In the genomic region with DNA sequence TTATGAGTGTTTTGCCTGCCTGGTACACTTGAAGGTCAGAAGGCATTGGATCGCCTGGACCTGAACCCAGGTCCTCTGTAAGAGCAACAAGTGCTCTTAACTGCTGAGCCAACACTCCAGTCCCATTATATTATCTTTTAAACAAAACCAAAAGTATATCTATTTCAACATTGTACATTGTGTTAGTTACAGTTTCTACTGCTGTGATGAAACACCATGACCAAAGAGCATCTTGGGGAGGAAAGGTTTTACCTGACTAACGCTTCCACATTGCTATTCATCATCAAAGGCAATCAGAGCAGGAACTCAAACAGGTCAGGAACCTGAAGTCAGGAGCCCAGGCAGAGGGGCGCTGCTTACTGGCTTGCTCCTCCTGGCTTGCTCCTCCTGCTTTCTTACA, we compare ENCODE assay signal across 28 mouse cellular contexts. TPM values are rescaled to one million over a fixed set of nuclear protein-coding genes. Genes with fewer than 3 reads are reported as not detected.
DNase-seq lines count a peak whose midpoint lies in the region; ATAC-seq and TF ChIP-seq lines count a peak whose summit lies in the region.
"Had no signal": no experiment of that assay in that cellular context is flagged by ENCODE, and none has a peak within 500 bp of the region (broad histone marks: within the 10 kb centered on the region; RNA-seq: fewer than 3 reads in every experiment).

No protein-coding gene starts in this region.

- H3K36me3 ChIP-seq in liver, adult 2 months (ENCODE audit: control insufficient read depth, insufficient read depth, low read length), result peaks cover 2% of the 10 kb centered on the region; the same call in 1 of the 2 replicates
- peaks cover 7% of the 10 kb centered on the region; the same call in 1 of the 2 replicates for H3K36me3 ChIP-seq in liver, embryonic 11.5 days (ENCODE audit: control insufficient read depth, insufficient read depth, low read length)
- peaks cover 11% of the 10 kb centered on the region for H3K36me3 ChIP-seq in lung, postnatal 0 days (ENCODE audit: insufficient read depth, low read length)
- H3K36me3 ChIP-seq: G1E had no signal

- H3K9ac ChIP-seq in liver, adult 2 months (ENCODE audit: low read depth, low read length), result no peak overlapping the region
- H3K9ac ChIP-seq in liver, embryonic 11.5 days (ENCODE audit: low read depth, low read length), result no peak overlapping the region
- H3K9ac ChIP-seq in lung, postnatal 0 days (replicated peaks; ENCODE audit: low read depth), result no peak overlapping the region
- H3K9ac ChIP-seq: embryonic facial prominence, embryonic 13.5 days; embryonic facial prominence, embryonic 15.5 days; forebrain, embryonic 12.5 days had no signal

- TF ChIP-seq CTCF in gastrocnemius, adult 2 months (IDR thresholded peaks at IDR 0.05), result no peak
- TF ChIP-seq CTCF in liver, adult 2 months (IDR thresholded peaks at IDR 0.05; ENCODE audit: low read depth, low read length), result no peak
- TF ChIP-seq CTCF in lung, postnatal 0 days (IDR thresholded peaks at IDR 0.05), result no peak

- DNase-seq in gastrocnemius, adult 2 months, result no peak
- no peak for DNase-seq in gastrocnemius, postnatal 14 days
- peak; percentile 84 for DNase-seq in liver, adult 2 months (ENCODE audit: extremely low read depth, low read depth, low spot score)
- no peak for DNase-seq in liver, embryonic 11.5 days (ENCODE audit: low spot score)
- peak; percentile 64 for DNase-seq in lung, postnatal 0 days (ENCODE audit: low spot score)
- DNase-seq in lung, postnatal 14 days, result no peak
- DNase-seq in induced T-regulatory cell, adult 2 months (ENCODE audit: low read depth), result peak; percentile 36
- DNase-seq: adrenal gland, adult 8-10 months; adrenal gland, postnatal 14 days; adrenal gland, postnatal 36 days; B cell, adult 2 months; cerebellum, adult 11-12 months; cerebellum, adult 2 months; cerebellum, adult 9-10 months; cerebellum, postnatal 10 days; cerebellum, postnatal 25 days; embryo, embryonic 11 days had no signal

- H3K4me1 ChIP-seq in liver, adult 2 months (ENCODE audit: control insufficient read depth, insufficient read depth, low read length), result peaks cover 29% of the 10 kb centered on the region
- H3K4me1 ChIP-seq in liver, embryonic 11.5 days (replicated peaks; ENCODE audit: control insufficient read depth, insufficient read depth, low read length), result peaks cover 8% of the 10 kb centered on the region; the same call in 1 of the 2 replicates
- H3K4me1 ChIP-seq in lung, postnatal 0 days (ENCODE audit: insufficient read depth, low read depth, low read length), result peaks cover 6% of the 10 kb centered on the region; the same call in 1 of the 2 replicates

- peak overlapping the region; percentile 97 for H3K27ac ChIP-seq in gastrocnemius, adult 2 months
- H3K27ac ChIP-seq in liver, adult 2 months (replicated peaks; ENCODE audit: insufficient read depth, low read depth, low read length), result peak overlapping the region; percentile 61
- no peak overlapping the region for H3K27ac ChIP-seq in liver, embryonic 11.5 days (ENCODE audit: low read depth, low read length)
- H3K27ac ChIP-seq in lung, postnatal 0 days (ENCODE audit: low read length), result no peak overlapping the region
- H3K27ac ChIP-seq: embryonic facial prominence, embryonic 13.5 days; embryonic facial prominence, embryonic 15.5 days; forebrain, embryonic 10.5 days; forebrain, embryonic 12.5 days had no signal

- H3K27me3 ChIP-seq in liver, adult 2 months (ENCODE audit: control insufficient read depth, insufficient read depth, low read length), result no peaks in the 10 kb centered on the region
- H3K27me3 ChIP-seq in liver, embryonic 11.5 days (replicated peaks; ENCODE audit: control insufficient read depth, insufficient read depth, low read length), result peaks cover 8% of the 10 kb centered on the region
- H3K27me3 ChIP-seq in lung, postnatal 0 days (replicated peaks; ENCODE audit: insufficient read depth, low read length), result no peaks in the 10 kb centered on the region
- H3K27me3 ChIP-seq: CH12.LX; embryonic facial prominence, embryonic 13.5 days; embryonic facial prominence, embryonic 15.5 days; Patski had no signal

- no peak for TF ChIP-seq EP300 in lung, postnatal 0 days (IDR thresholded peaks at IDR 0.05)

- H3K4me2 ChIP-seq in liver, embryonic 11.5 days, result no peak overlapping the region
- no peak overlapping the region for H3K4me2 ChIP-seq in lung, postnatal 0 days (replicated peaks; ENCODE audit: low read depth, low read length)
- H3K4me2 ChIP-seq: embryonic facial prominence, embryonic 13.5 days; embryonic facial prominence, embryonic 15.5 days; forebrain, embryonic 12.5 days had no signal

- no peak for ATAC-seq in liver, embryonic 11.5 days (replicated peaks; ENCODE audit: low FRiP score)
- 0 out of 2 replicates have a peak, but pooled peaks have one; percentile 14 for ATAC-seq in lung, postnatal 0 days
- ATAC-seq: activated CD4-positive, CD25-positive, alpha-beta regulatory T cell, adult 4 months; CD4-positive, CD25-positive, alpha-beta regulatory T cell, adult 4 months; forebrain, embryonic 14.5 days; Patski had no signal

- H3K4me3 ChIP-seq in gastrocnemius, adult 2 months, result no peak overlapping the region
- no peak overlapping the region for H3K4me3 ChIP-seq in liver, adult 2 months (ENCODE audit: insufficient read depth, low read depth, low read length)
- no peak overlapping the region for H3K4me3 ChIP-seq in liver, embryonic 11.5 days (ENCODE audit: low read depth, low read length)
- H3K4me3 ChIP-seq in lung, postnatal 0 days (ENCODE audit: low read depth, low read length), result no peak overlapping the region
- H3K4me3 ChIP-seq: embryonic facial prominence, embryonic 13.5 days; embryonic facial prominence, embryonic 15.5 days; erythroblast, embryonic 14.5 days; forebrain, embryonic 10.5 days; forebrain, embryonic 12.5 days had no signal

- H3K79me2 ChIP-seq in liver, adult 2 months (ENCODE audit: control insufficient read depth, insufficient read depth, low read length), result peaks cover 27% of the 10 kb centered on the region

- 40% methylated on average over 3 of the region's 3 CpGs for WGBS in liver, adult 2 months
- 78% methylated on average over 3 of the region's 3 CpGs for WGBS in liver, embryonic 11.5 days
- WGBS in lung, postnatal 0 days, result 73% methylated on average over 3 of the region's 3 CpGs

- no peak for TF ChIP-seq POLR2A in liver, adult 2 months (IDR thresholded peaks at IDR 0.05; ENCODE audit: extremely low read depth, insufficient read depth, low read length)

- H3K9me3 ChIP-seq in liver, embryonic 11.5 days (ENCODE audit: control insufficient read depth, low read length), result no peaks in the 10 kb centered on the region
- H3K9me3 ChIP-seq in lung, postnatal 0 days (ENCODE audit: low read length), result no peaks in the 10 kb centered on the region
- H3K9me3 ChIP-seq: embryonic facial prominence, embryonic 13.5 days; embryonic facial prominence, embryonic 15.5 days; forebrain, embryonic 10.5 days; forebrain, embryonic 12.5 days had no signal

- intact Hi-C loops in gastrocnemius, adult 2 months (cut with DNase I), result loop anchor here (2.0 kb wide), 1 partner anchor 28 kb away; no protein-coding TSS in a partner anchor
- intact Hi-C loops in gastrocnemius, postnatal 14 days (cut with DNase I; ENCODE audit: low total_unique reads), result no loop called here

RNA-seq across cellular contexts. Expression of a gene that starts 8.2 kb away (rescaled TPM):
- total RNA-seq in gastrocnemius, adult 2 months (2021), result 100 to 1,000 TPM in 1 of 2 experiments, 10 to 100 TPM in 1; 40.2 to 137 TPM
- total RNA-seq in gastrocnemius, postnatal 14 days (2021), result 10 to 100 TPM; 15.7 to 39.9 TPM
- total RNA-seq in liver, adult 2 months (2014; rRNA removed), result 6.2 and 10.2 TPM in 2 replicates
- polyA plus RNA-seq in liver, adult 2 months (2012; rRNA removed), result 7.9 and 16.2 TPM in 2 replicates
- 8.5 and 9.8 TPM in 2 replicates for polyA plus RNA-seq in liver, embryonic 11.5 days (2014; fragmentation: Nextera tagmentation; extraction: Ambion mirVana)
- 18.6 and 18.7 TPM in 2 replicates for polyA plus RNA-seq in lung, postnatal 0 days (2015; fragmentation: Nextera tagmentation; extraction: Ambion mirVana)

RNA-seq across cellular contexts. Expression of a gene that starts 43.1 kb away (rescaled TPM):
- 10 to 100 TPM; 74.0 to 94.1 TPM for total RNA-seq in gastrocnemius, adult 2 months (2021)
- 10 to 100 TPM; 47.4 to 65.3 TPM for total RNA-seq in gastrocnemius, postnatal 14 days (2021)
- 45.1 and 49.2 TPM in 2 replicates for total RNA-seq in liver, adult 2 months (2014; rRNA removed)
- 28.0 and 33.3 TPM in 2 replicates for polyA plus RNA-seq in liver, adult 2 months (2012; rRNA removed)
- polyA plus RNA-seq in liver, embryonic 11.5 days (2014; fragmentation: Nextera tagmentation; extraction: Ambion mirVana), result 35.4 and 36.4 TPM in 2 replicates
- polyA plus RNA-seq in lung, postnatal 0 days (2015; fragmentation: Nextera tagmentation; extraction: Ambion mirVana), result 43.3 and 45.1 TPM in 2 replicates

Comparison
In these comparisons a context has a peak if more than half of its experiments do, and no peak if none do; other contexts are left out.
1. DNase-seq: peak in liver, adult 2 months (single experiment), lung, postnatal 0 days (single experiment) and induced T-regulatory cell, adult 2 months (single experiment); none in gastrocnemius, adult 2 months (single experiment), gastrocnemius, postnatal 14 days (single experiment), liver, embryonic 11.5 days (single experiment) and lung, postnatal 14 days (single experiment).
2. H3K27ac ChIP-seq: peak in gastrocnemius, adult 2 months (single experiment) and liver, adult 2 months (single experiment); none in liver, embryonic 11.5 days (single experiment) and lung, postnatal 0 days (single experiment).